Mouse (Mus musculus) limb, embryonic 13.5 days (tissue): ENCODE measurements around the gene Oard1. TPM values are rescaled to one million over a fixed set of nuclear protein-coding genes. Genes with fewer than 3 reads are reported as not detected.

ENCODE experiments used
- ATAC-seq: fragments of 200-750 bp; cut with Nextera tagmentation; 2 replicates; pipeline ENCODE4 v1.8.0; 2017; ENCODE audit warnings: low read depth, moderate number of reproducible peaks, moderate TSS enrichment; ENCODE audit not compliant: low FRiP score
- H3K27ac ChIP-seq: fragments of 300-500 bp; sonication (generic); 2 replicates; pipeline ENCODE4 v1.5.1; 2015; ENCODE audit warnings: inconsistent platforms, mild to moderate bottlenecking, moderate library complexity
- H3K27me3 ChIP-seq: fragments of 300-500 bp; sonication (generic); 2 replicates; pipeline ENCODE4 v1.6.1; 2015; ENCODE audit warnings: mild to moderate bottlenecking, inconsistent platforms
- H3K36me3 ChIP-seq: fragments of 300-500 bp; sonication (generic); 2 replicates; pipeline ENCODE4 v1.6.1; 2015; ENCODE audit warnings: inconsistent platforms, mild to moderate bottlenecking, moderate library complexity
- H3K4me1 ChIP-seq: fragments of 300-500 bp; sonication (generic); 2 replicates; pipeline ENCODE4 v1.6.1; 2015; ENCODE audit warnings: inconsistent platforms
- H3K4me2 ChIP-seq: fragments of 300-500 bp; sonication (generic); replicated peaks from 2 replicates; pipeline ENCODE4 v1.6.1; 2015; ENCODE audit warnings: inconsistent platforms, mild to moderate bottlenecking, moderate library complexity
- H3K4me3 ChIP-seq: fragments of 300-500 bp; sonication (generic); 2 replicates; pipeline ENCODE4 v1.5.1; 2015; ENCODE audit warnings: moderate library complexity, mild to moderate bottlenecking, inconsistent platforms
- H3K9ac ChIP-seq: fragments of 300-500 bp; sonication (generic); 2 replicates; pipeline ENCODE4 v1.6.1; 2015; ENCODE audit warnings: mild to moderate bottlenecking, inconsistent platforms
- H3K9me3 ChIP-seq: fragments of 300-500 bp; sonication (generic); 2 replicates; pipeline ENCODE4 v1.6.1; 2016; ENCODE audit warnings: inconsistent platforms
- WGBS: fragments of 180-500 bp; shearing (Covaris S2); methylation state at CpG from one replicate; pipeline ENCODE4 v1.1.7; 2015; 5-methylcytosine and 5-hydroxymethylcytosine counted together
- polyA plus RNA-seq: library from polyadenylated mRNA; unstranded; fragments of >200 nt; fragmentation: Nextera tagmentation; extraction: Ambion mirVana; gene quantifications from 2 replicates; pipeline ENCODE4 v1.2.1, GENCODE M21; 2015

Gene Oard1
- polyA plus RNA-seq, 1 experiment from 2014 or later = 52.5 TPM

DNA sequence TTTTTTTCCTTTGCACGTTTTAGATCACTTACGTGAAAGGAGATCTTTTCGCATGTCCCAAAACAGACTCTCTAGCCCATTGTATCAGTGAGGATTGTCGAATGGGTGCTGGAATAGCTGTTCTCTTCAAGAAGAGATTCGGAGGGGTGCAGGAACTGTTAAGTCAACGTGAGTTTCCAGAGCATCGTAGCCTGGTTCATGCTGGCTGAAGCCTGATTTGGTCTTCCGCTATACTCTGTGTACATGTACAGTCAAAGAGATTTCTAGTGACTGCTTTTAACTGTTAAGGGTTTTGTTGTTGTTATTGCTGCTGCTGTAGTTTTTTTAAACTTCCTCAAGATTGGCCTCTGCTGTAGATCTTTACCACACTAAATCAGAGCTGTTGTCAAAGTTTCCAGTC is 1.4 kb downstream of the Oard1 start:
- Histone ChIP-seq H3K36me3 (peaks cover 37% of the 10 kb centered on the region), H3K9ac (peak overlapping the region; percentile 85), H3K4me3 (peak overlapping the region; percentile 87), H3K9me3 (no peaks in the 10 kb centered on the region), H3K4me2 (peak overlapping the region; percentile 78), H3K4me1 (peaks cover 31% of the 10 kb centered on the region), H3K27ac (peak overlapping the region; percentile 99), H3K27me3 (no peaks in the 10 kb centered on the region)
- no peak for ATAC-seq
- 54% methylated on average over 8 of the region's 8 CpGs for WGBS

DNA sequence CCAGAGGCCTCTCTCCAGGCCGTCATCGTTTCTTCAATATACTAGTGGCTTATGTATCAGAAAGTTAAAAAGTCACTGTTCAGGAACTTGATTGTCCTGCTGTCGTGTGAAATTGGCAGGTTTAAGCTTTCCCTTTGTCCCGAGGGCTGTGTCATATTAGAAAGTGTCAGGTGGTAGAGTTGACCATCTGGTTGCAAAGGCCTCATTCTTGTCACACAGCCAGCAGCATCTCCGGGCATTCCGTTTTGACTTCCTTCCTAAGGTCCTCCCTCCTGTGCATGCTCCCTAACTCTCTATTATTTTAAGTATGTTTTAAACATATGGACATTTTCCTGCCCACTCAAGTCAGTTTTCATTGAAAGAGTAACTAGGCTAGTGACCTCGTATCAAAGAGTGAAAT is 6.2 kb downstream of the Oard1 start:
- no peak overlapping the region for H3K4me2 ChIP-seq
- peaks cover 13% of the 10 kb centered on the region for H3K4me1 ChIP-seq
- H3K27ac ChIP-seq = no peak overlapping the region
- H3K27me3 ChIP-seq = no peaks in the 10 kb centered on the region
- WGBS = 77% methylated on average over 7 of the region's 7 CpGs
- ATAC-seq = no peak
- no peak overlapping the region for H3K4me3 ChIP-seq
- no peak overlapping the region for H3K9ac ChIP-seq
- H3K9me3 ChIP-seq = no peaks in the 10 kb centered on the region
- peaks cover 56% of the 10 kb centered on the region for H3K36me3 ChIP-seq

- no peaks in the 10 kb centered on the region for H3K27me3 ChIP-seq
- no peak overlapping the region for H3K4me3 ChIP-seq
- H3K4me1 ChIP-seq = peaks cover 7% of the 10 kb centered on the region
- 90% methylated on average over 14 of the region's 14 CpGs for WGBS
- H3K4me2 ChIP-seq = no peak overlapping the region
- 0 out of 2 replicates have a peak, but pooled peaks have one; percentile 57 for ATAC-seq
- H3K9me3 ChIP-seq = no peaks in the 10 kb centered on the region
- no peak overlapping the region for H3K9ac ChIP-seq
- peaks cover 56% of the 10 kb centered on the region for H3K36me3 ChIP-seq
- H3K27ac ChIP-seq = no peak overlapping the region
These were observed 6.8 kb downstream of the Oard1 start for GRCm38 (mm10) chr17:48416425-48417195.

- Histone ChIP-seq H3K4me2 (no peak overlapping the region), H3K27me3 (no peaks in the 10 kb centered on the region), H3K4me3 (no peak overlapping the region), H3K9me3 (no peaks in the 10 kb centered on the region), H3K36me3 (peaks cover 50% of the 10 kb centered on the region), H3K9ac (no peak overlapping the region), H3K4me1 (no peaks in the 10 kb centered on the region), H3K27ac (no peak overlapping the region)
- no peak for ATAC-seq
- 87% methylated on average over 6 of the region's 6 CpGs for WGBS
These were observed 7.7 kb downstream of the Oard1 start for GRCm38 (mm10) chr17:48417521-48417920.

GRCm38 (mm10) chr17:48418174-48418573 is 8.4 kb downstream of the Oard1 start:
- H3K27ac ChIP-seq = no peak overlapping the region
- ATAC-seq = no peak
- no peak overlapping the region for H3K4me2 ChIP-seq
- H3K9ac ChIP-seq = no peak overlapping the region
- WGBS = 84% methylated on average over 7 of the region's 7 CpGs
- no peaks in the 10 kb centered on the region for H3K9me3 ChIP-seq
- H3K4me1 ChIP-seq = no peaks in the 10 kb centered on the region
- H3K36me3 ChIP-seq = peaks cover 46% of the 10 kb centered on the region
- H3K4me3 ChIP-seq = no peak overlapping the region
- no peaks in the 10 kb centered on the region for H3K27me3 ChIP-seq

DNA sequence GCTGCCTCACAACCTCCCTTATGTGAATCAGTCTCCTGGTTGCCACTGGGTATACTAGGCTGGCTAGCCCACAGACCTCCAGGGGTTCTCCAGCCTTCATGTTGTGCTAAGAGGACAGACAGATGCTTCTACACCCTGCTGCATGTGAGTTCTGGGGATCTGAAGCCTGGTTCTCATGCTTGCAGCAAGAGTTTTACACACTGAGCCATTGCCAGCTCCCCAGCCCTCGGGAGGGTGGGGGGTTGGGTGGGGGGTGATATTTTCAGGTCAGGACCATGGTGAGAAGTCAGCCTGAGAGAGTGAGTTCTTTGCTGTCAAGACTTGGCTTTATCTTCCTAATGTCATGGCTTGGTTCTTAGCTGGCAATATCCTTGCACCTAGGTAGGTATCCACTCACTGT is 9.0 kb downstream of the Oard1 start:
- no peak overlapping the region for H3K4me3 ChIP-seq
- no peak for ATAC-seq
- H3K4me2 ChIP-seq = no peak overlapping the region
- 90% methylated on average over 1 of the region's 1 CpGs for WGBS
- H3K4me1 ChIP-seq = no peaks in the 10 kb centered on the region
- H3K9me3 ChIP-seq = no peaks in the 10 kb centered on the region
- H3K9ac ChIP-seq = no peak overlapping the region
- no peak overlapping the region for H3K27ac ChIP-seq
- no peaks in the 10 kb centered on the region for H3K27me3 ChIP-seq
- H3K36me3 ChIP-seq = peaks cover 41% of the 10 kb centered on the region

- Histone ChIP-seq H3K36me3 (peaks cover 35% of the 10 kb centered on the region), H3K4me1 (no peaks in the 10 kb centered on the region), H3K4me3 (no peak overlapping the region), H3K9me3 (no peaks in the 10 kb centered on the region), H3K4me2 (no peak overlapping the region), H3K9ac (no peak overlapping the region), H3K27ac (no peak overlapping the region), H3K27me3 (no peaks in the 10 kb centered on the region)
- 55% methylated on average over 2 of the region's 2 CpGs for WGBS
- no peak for ATAC-seq
These were observed 9.8 kb downstream of the Oard1 start for GRCm38 (mm10) chr17:48419571-48419970.

DNA sequence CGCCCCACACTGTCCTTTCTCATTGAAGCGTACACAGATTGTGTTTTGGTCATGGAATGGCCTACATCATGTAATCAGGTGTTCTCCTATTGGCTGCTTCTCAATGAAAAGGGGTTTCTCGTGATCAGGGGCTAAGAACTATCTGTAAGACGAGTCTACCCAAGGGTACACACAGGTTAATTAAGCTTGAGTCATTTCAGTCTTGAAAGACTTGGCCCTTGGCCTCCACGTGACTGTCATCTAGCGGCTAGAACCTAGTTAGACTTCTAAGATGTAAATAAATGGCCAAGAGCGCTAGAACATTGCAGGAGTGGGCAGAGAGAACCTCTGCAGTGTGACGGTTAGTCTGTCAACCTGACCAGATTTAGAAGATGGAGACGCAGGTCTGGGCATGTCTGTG is 14.4 kb downstream of the Oard1 start:
- H3K4me3 ChIP-seq = no peak overlapping the region
- no peaks in the 10 kb centered on the region for H3K9me3 ChIP-seq
- no peak overlapping the region for H3K9ac ChIP-seq
- ATAC-seq = no peak
- WGBS = 82% methylated on average over 9 of the region's 9 CpGs
- H3K27me3 ChIP-seq = no peaks in the 10 kb centered on the region
- H3K36me3 ChIP-seq = 0 out of 2 replicates have a peak, but pooled peaks cover under 1% of the 10 kb centered on the region
- no peak overlapping the region for H3K27ac ChIP-seq
- H3K4me2 ChIP-seq = no peak overlapping the region
- peaks cover 30% of the 10 kb centered on the region for H3K4me1 ChIP-seq

- Histone ChIP-seq H3K4me3 (no peak overlapping the region), H3K36me3 (no peaks in the 10 kb centered on the region), H3K27me3 (no peaks in the 10 kb centered on the region), H3K4me2 (no peak overlapping the region), H3K4me1 (peaks cover 34% of the 10 kb centered on the region), H3K27ac (peak overlapping the region; percentile 22; the same call in 1 of the 2 replicates), H3K9me3 (no peaks in the 10 kb centered on the region), H3K9ac (no peak overlapping the region)
- 33% methylated on average over 9 of the region's 9 CpGs for WGBS
- no peak for ATAC-seq
These were observed 16.2 kb downstream of the Oard1 start for GRCm38 (mm10) chr17:48425823-48426612.

GRCm38 (mm10) chr17:48426991-48427750 is 17.4 kb downstream of the Oard1 start:
- Histone ChIP-seq H3K36me3 (no peaks in the 10 kb centered on the region), H3K4me3 (no peak overlapping the region), H3K9me3 (no peaks in the 10 kb centered on the region), H3K27me3 (no peaks in the 10 kb centered on the region), H3K4me1 (peaks cover 34% of the 10 kb centered on the region), H3K9ac (peak overlapping the region; percentile 31), H3K4me2 (no peak overlapping the region), H3K27ac (peak overlapping the region; percentile 22; the same call in 1 of the 2 replicates)
- 0 out of 2 replicates have a peak, but pooled peaks have one; percentile 24 for ATAC-seq
- 59% methylated on average over 13 of the region's 13 CpGs for WGBS

GRCm38 (mm10) chr17:48427852-48428530 is 18.2 kb downstream of the Oard1 start:
- H3K4me1 ChIP-seq = peaks cover 34% of the 10 kb centered on the region
- H3K27me3 ChIP-seq = no peaks in the 10 kb centered on the region
- no peaks in the 10 kb centered on the region for H3K36me3 ChIP-seq
- 53% methylated on average over 11 of the region's 11 CpGs for WGBS
- no peak for ATAC-seq
- no peak overlapping the region for H3K4me2 ChIP-seq
- H3K27ac ChIP-seq = no peak overlapping the region
- no peaks in the 10 kb centered on the region for H3K9me3 ChIP-seq
- no peak overlapping the region for H3K4me3 ChIP-seq
- H3K9ac ChIP-seq = no peak overlapping the region
